Mouse (Mus musculus): Measurements from ENCODE around the gene Gm6356. TPM values are rescaled to one million over a fixed set of nuclear protein-coding genes. Genes with fewer than 3 reads are reported as not detected.
"Not testable (repeated sequence)": the region's sequence is repeated elsewhere in the genome, so short reads cannot be mapped to it uniquely, and the experiment has no call there.

Gene Gm6356
- total RNA-seq (2022) = not detected

GRCm38 (mm10) chr14:6973718-6974117, at the start of gene Gm6356:
Gene Gm6356 (minus strand): TSS chr14:6973818.
- DNase-seq (ENCODE audit: low spot score in 2 of 2) = not testable (repeated sequence)

Other genes starting within 250 kb of the Gm6356 start
- gene Gm3636, start 231.5 kb downstream of the Gm6356 start, total RNA-seq (2022) = 1 to 10 TPM in 2 of 4 experiments, under 1 TPM in 2; 0.74 to 1.4 (median 1.1) TPM
- gene Gm8362, start 199.4 kb downstream of the Gm6356 start, total RNA-seq (2022) = not detected
- not detected for gene Gm3642, start 133.5 kb downstream of the Gm6356 start, total RNA-seq (2022)
- gene Gm3667, start 83.9 kb downstream of the Gm6356 start, total RNA-seq (2022) = under 1 TPM in 1 of 4 experiments, not detected in 3; 0.20 TPM
- gene Gm10406, start 53.6 kb upstream of the Gm6356 start, total RNA-seq (2022) = under 1 TPM in 1 of 4 experiments, not detected in 3; 0.17 TPM
- gene Gm3685, start 71.2 kb upstream of the Gm6356 start, total RNA-seq (2022) = not detected
- gene Gm3696, start 126.8 kb upstream of the Gm6356 start, total RNA-seq (2022) = under 1 TPM in 2 of 4 experiments, not detected in 2; 0.20 to 0.24 TPM
- gene Gm6676, start 151.6 kb upstream of the Gm6356 start, total RNA-seq (2022) = not detected
- not detected for gene Gm3512, start 200.7 kb upstream of the Gm6356 start, total RNA-seq (2022)
- not detected for gene Gm16434, start 220.7 kb upstream of the Gm6356 start, total RNA-seq (2022)